Mouse (Mus musculus) left cerebral cortex, postnatal 4 days (tissue): ENCODE measurements around the gene Tex37. TPM values are rescaled to one million over a fixed set of nuclear protein-coding genes. Genes with fewer than 3 reads are reported as not detected.

Source experiments
- DNase-seq: peaks from one replicate; pipeline ENCODE4 v3.0.0-alpha.2; 2022
- intact Hi-C: fragments of 180-260 bp; cut with DNase I; formaldehyde crosslinking; loops from one replicate; pipeline ENCODE4 v1.15.1; 2025
- total RNA-seq, 2 experiments: library from RNA; stranded (reverse); gene quantifications; 2 replicates each; pipeline ENCODE4 v1.2.3; 2021

Gene Tex37
- total RNA-seq, 2 experiments from 2014 or later: not detected

- intact Hi-C loops: no loop called here
- no peak for DNase-seq
Observed at GRCm38 (mm10) chr6:70898166-70898565, 20.6 kb downstream of the Tex37 start.

- intact Hi-C loops: no loop called here
- no peak for DNase-seq
Observed at GRCm38 (mm10) chr6:70887993-70888392, 30.7 kb downstream of the Tex37 start.

GRCm38 (mm10) chr6:70880714-70881304 is 37.9 kb downstream of the Tex37 start:
- intact Hi-C loops: loop anchor here (2.0 kb wide), 1 partner anchor 68 kb away; no protein-coding TSS in a partner anchor
- peak; percentile 51 for DNase-seq

GRCm38 (mm10) chr6:70875017-70875416 is 43.7 kb downstream of the Tex37 start:
- DNase-seq: no peak
- intact Hi-C loops: no loop called here

- intact Hi-C loops: no loop called here
Observed at GRCm38 (mm10) chr6:70874035-70874775, 44.5 kb downstream of the Tex37 start.

GRCm38 (mm10) chr6:70872570-70872969 is 46.2 kb downstream of the Tex37 start:
- intact Hi-C loops: no loop called here
- DNase-seq: no peak

More at GRCm38 (mm10) chr6:70874035-70874775, 44.5 kb downstream of the Tex37 start:
- no peak for DNase-seq

GRCm38 (mm10) chr6:70872128-70872527 is 46.6 kb downstream of the Tex37 start:
- intact Hi-C loops: no loop called here
- DNase-seq: no peak

GRCm38 (mm10) chr6:70871511-70871980 is 47.2 kb downstream of the Tex37 start:
- no peak for DNase-seq
- intact Hi-C loops: no loop called here

- intact Hi-C loops: no loop called here
- DNase-seq: no peak
Observed at GRCm38 (mm10) chr6:70867297-70867696, 51.4 kb downstream of the Tex37 start.

GRCm38 (mm10) chr6:70866761-70867160 is 52.0 kb downstream of the Tex37 start:
- intact Hi-C loops: no loop called here
- DNase-seq: no peak

GRCm38 (mm10) chr6:70864285-70864684 is 54.4 kb downstream of the Tex37 start:
- intact Hi-C loops: no loop called here
- no peak for DNase-seq

Other genes starting within 250 kb of the Tex37 start
- gene Rpia, start 126.7 kb downstream of the Tex37 start, total RNA-seq: 10 to 100 TPM; 16.1 to 19.0 TPM
- 10 to 100 TPM; 20.1 to 21.1 TPM for gene Eif2ak3, start 74.4 kb downstream of the Tex37 start, total RNA-seq
- not detected for gene Foxi3, start 37.6 kb upstream of the Tex37 start, total RNA-seq
- 1 to 10 TPM; 2.0 to 2.9 TPM for gene Thnsl2, start 225.5 kb upstream of the Tex37 start, total RNA-seq